Mouse (Mus musculus): ENCODE results near the gene Serinc3. TPM values are rescaled to one million over a fixed set of nuclear protein-coding genes. Genes with fewer than 3 reads are reported as not detected.
A peak's percentile ranks its signal among the peaks of the same experiment; 100 is the strongest.

The Serinc3 gene
- polyA plus RNA-seq, 1 experiment from 2014 or later: 62.2 TPM

GRCm38 (mm10) chr2:163583226-163584087, 61.5 kb downstream of the Serinc3 start:
- H3K27ac ChIP-seq (ENCODE audit: low read length): no peak overlapping the region
- H3K4me1 ChIP-seq (ENCODE audit: control insufficient read depth, insufficient read depth, low read length): no peaks in the 10 kb centered on the region; the same call in 1 of the 2 replicates
- no peaks in the 10 kb centered on the region for H3K9me3 ChIP-seq (replicated peaks; ENCODE audit: control insufficient read depth, low read length)
- H3K27me3 ChIP-seq (ENCODE audit: control insufficient read depth, insufficient read depth, low read length): no peaks in the 10 kb centered on the region
- no peak overlapping the region for H3K4me2 ChIP-seq (ENCODE audit: low read depth, low read length)
- H3K9ac ChIP-seq (ENCODE audit: low read length): no peak overlapping the region
- no peak for ATAC-seq (ENCODE audit: insufficient read depth, low FRiP score)
- 85% methylated on average over 10 of the region's 10 CpGs for WGBS
- H3K4me3 ChIP-seq (replicated peaks; ENCODE audit: low read length): no peak overlapping the region
- H3K36me3 ChIP-seq (ENCODE audit: control insufficient read depth, insufficient read depth, low read length): no peaks in the 10 kb centered on the region

GRCm38 (mm10) chr2:163580069-163580945, 64.6 kb downstream of the Serinc3 start:
- peak; percentile 74; the same call in 1 of the 2 replicates for ATAC-seq (ENCODE audit: insufficient read depth, low FRiP score)

GRCm38 (mm10) chr2:163577986-163578385, 66.9 kb downstream of the Serinc3 start:
- Histone ChIP-seq H3K4me2 (ENCODE audit: low read depth, low read length) (no peak overlapping the region), H3K9ac (ENCODE audit: low read length) (no peak overlapping the region), H3K4me1 (ENCODE audit: control insufficient read depth, insufficient read depth, low read length) (no peaks in the 10 kb centered on the region), H3K9me3 (replicated peaks; ENCODE audit: control insufficient read depth, low read length) (no peaks in the 10 kb centered on the region), H3K27me3 (ENCODE audit: control insufficient read depth, insufficient read depth, low read length) (no peaks in the 10 kb centered on the region), H3K4me3 (replicated peaks; ENCODE audit: low read length) (no peak overlapping the region), H3K27ac (ENCODE audit: low read length) (no peak overlapping the region), H3K36me3 (ENCODE audit: control insufficient read depth, insufficient read depth, low read length) (no peaks in the 10 kb centered on the region)
- 84% methylated on average over 2 of the region's 2 CpGs for WGBS
- no peak for ATAC-seq (ENCODE audit: insufficient read depth, low FRiP score)

More at GRCm38 (mm10) chr2:163580069-163580945, 64.6 kb downstream of the Serinc3 start:
- Histone ChIP-seq H3K36me3 (ENCODE audit: control insufficient read depth, insufficient read depth, low read length) (no peaks in the 10 kb centered on the region), H3K4me2 (ENCODE audit: low read depth, low read length) (no peak overlapping the region), H3K27me3 (ENCODE audit: control insufficient read depth, insufficient read depth, low read length) (no peaks in the 10 kb centered on the region), H3K9me3 (replicated peaks; ENCODE audit: control insufficient read depth, low read length) (no peaks in the 10 kb centered on the region), H3K4me3 (replicated peaks; ENCODE audit: low read length) (no peak overlapping the region), H3K9ac (ENCODE audit: low read length) (no peak overlapping the region), H3K27ac (ENCODE audit: low read length) (no peak overlapping the region), H3K4me1 (ENCODE audit: control insufficient read depth, insufficient read depth, low read length) (no peaks in the 10 kb centered on the region; the same call in 1 of the 2 replicates)
- 74% methylated on average over 13 of the region's 13 CpGs for WGBS

- no peak overlapping the region for H3K9ac ChIP-seq (ENCODE audit: low read length)
- no peak overlapping the region for H3K27ac ChIP-seq (ENCODE audit: low read length)
- no peak for ATAC-seq (ENCODE audit: insufficient read depth, low FRiP score)
- H3K4me2 ChIP-seq (ENCODE audit: low read depth, low read length): peak overlapping the region; percentile 30
- H3K9me3 ChIP-seq (replicated peaks; ENCODE audit: control insufficient read depth, low read length): no peaks in the 10 kb centered on the region
- no peaks in the 10 kb centered on the region for H3K4me1 ChIP-seq (ENCODE audit: control insufficient read depth, insufficient read depth, low read length)
- no peak overlapping the region for H3K4me3 ChIP-seq (replicated peaks; ENCODE audit: low read length)
- no peaks in the 10 kb centered on the region for H3K36me3 ChIP-seq (ENCODE audit: control insufficient read depth, insufficient read depth, low read length)
- no peaks in the 10 kb centered on the region for H3K27me3 ChIP-seq (ENCODE audit: control insufficient read depth, insufficient read depth, low read length)
- 39% methylated on average over 11 of the region's 11 CpGs for WGBS
Observed at GRCm38 (mm10) chr2:163575248-163575647, 69.7 kb downstream of the Serinc3 start.

- Histone ChIP-seq H3K36me3 (ENCODE audit: control insufficient read depth, insufficient read depth, low read length) (no peaks in the 10 kb centered on the region), H3K27ac (ENCODE audit: low read length) (no peak overlapping the region), H3K27me3 (ENCODE audit: control insufficient read depth, insufficient read depth, low read length) (no peaks in the 10 kb centered on the region), H3K9me3 (replicated peaks; ENCODE audit: control insufficient read depth, low read length) (no peaks in the 10 kb centered on the region), H3K4me1 (ENCODE audit: control insufficient read depth, insufficient read depth, low read length) (no peaks in the 10 kb centered on the region), H3K4me2 (ENCODE audit: low read depth, low read length) (no peak overlapping the region), H3K4me3 (replicated peaks; ENCODE audit: low read length) (no peak overlapping the region), H3K9ac (ENCODE audit: low read length) (no peak overlapping the region)
- no peak for ATAC-seq (ENCODE audit: insufficient read depth, low FRiP score)
- 77% methylated on average over 3 of the region's 3 CpGs for WGBS
Observed at GRCm38 (mm10) chr2:163574321-163574720, 70.6 kb downstream of the Serinc3 start.

Other genes starting within 250 kb of the Serinc3 start
- gene Jph2, start 247.1 kb downstream of the Serinc3 start, polyA plus RNA-seq (2015; fragmentation: Nextera tagmentation; extraction: Ambion mirVana): 8.5 and 11.2 TPM in 2 replicates
- gene Oser1, start 220.4 kb downstream of the Serinc3 start, polyA plus RNA-seq (2015; fragmentation: Nextera tagmentation; extraction: Ambion mirVana): 79.0 and 86.1 TPM in 2 replicates
- gene Gdap1l1, start 206.7 kb downstream of the Serinc3 start, polyA plus RNA-seq (2015; fragmentation: Nextera tagmentation; extraction: Ambion mirVana): 5.2 and 5.3 TPM in 2 replicates
- gene Fitm2, start 172.5 kb downstream of the Serinc3 start, polyA plus RNA-seq (2015; fragmentation: Nextera tagmentation; extraction: Ambion mirVana): 11.6 and 12.1 TPM in 2 replicates
- not detected in 2 replicates for gene R3hdml, start 152.8 kb downstream of the Serinc3 start, polyA plus RNA-seq (2015; fragmentation: Nextera tagmentation; extraction: Ambion mirVana)
- gene Hnf4a, start 138.3 kb downstream of the Serinc3 start, polyA plus RNA-seq (2015; fragmentation: Nextera tagmentation; extraction: Ambion mirVana): 34.1 and 41.4 TPM in 2 replicates
- gene Ttpal, start 42.8 kb downstream of the Serinc3 start, polyA plus RNA-seq (2015; fragmentation: Nextera tagmentation; extraction: Ambion mirVana): 31.4 and 33.3 TPM in 2 replicates
- gene Pkig, start 13.3 kb upstream of the Serinc3 start, polyA plus RNA-seq (2015; fragmentation: Nextera tagmentation; extraction: Ambion mirVana): 91.2 and 107 TPM in 2 replicates
- gene Ada, start 105.1 kb upstream of the Serinc3 start, polyA plus RNA-seq (2015; fragmentation: Nextera tagmentation; extraction: Ambion mirVana): 5.2 and 5.4 TPM in 2 replicates
- gene Ccn5, start 175.7 kb upstream of the Serinc3 start, polyA plus RNA-seq (2015; fragmentation: Nextera tagmentation; extraction: Ambion mirVana): 0.15 TPM in 1 of 2 replicates, not detected in the other
- not detected in 2 replicates for gene Kcnk15, start 208.5 kb upstream of the Serinc3 start, polyA plus RNA-seq (2015; fragmentation: Nextera tagmentation; extraction: Ambion mirVana)

Data from stomach, embryonic 16.5 days (tissue).